Mouse (Mus musculus) kidney, adult 2 months (tissue): Measurements from ENCODE around the gene Kalrn. TPM values are rescaled to one million over a fixed set of nuclear protein-coding genes. Genes with fewer than 3 reads are reported as not detected.

ENCODE experiments used
- DNase-seq: peaks from one replicate; pipeline ENCODE4 v3.0.0; 2021
- H3K27ac ChIP-seq: fragments of 200-500 bp; 2 replicates; pipeline ENCODE4 v1.5.1; 2012; ENCODE audit warnings: low read depth, low read length, control low read depth, inconsistent platforms; ENCODE audit not compliant: insufficient read depth
- H3K27me3 ChIP-seq: fragments of 200-500 bp; replicated peaks from 2 replicates; pipeline ENCODE4 v1.6.1; 2012; ENCODE audit warnings: mild to moderate bottlenecking, moderate library complexity, low read length, inconsistent platforms; ENCODE audit not compliant: control insufficient read depth, insufficient read depth
- H3K36me3 ChIP-seq: fragments of 200-500 bp; 2 replicates; pipeline ENCODE4 v1.6.1; 2012; ENCODE audit warnings: mild to moderate bottlenecking, moderate library complexity, low read length, inconsistent platforms; ENCODE audit not compliant: control insufficient read depth, insufficient read depth
- H3K4me1 ChIP-seq: fragments of 200-500 bp; 2 replicates; pipeline ENCODE4 v1.6.1; 2011; ENCODE audit warnings: low read length; ENCODE audit not compliant: control insufficient read depth, insufficient read depth
- H3K4me3 ChIP-seq: fragments of 200-500 bp; 2 replicates; pipeline ENCODE4 v1.5.1; 2011; ENCODE audit warnings: mild to moderate bottlenecking, low read depth, low read length, control low read depth; ENCODE audit not compliant: insufficient read depth
- CTCF ChIP-seq: fragments of 200-500 bp; conservative IDR thresholded peaks from 2 replicates; pipeline ENCODE4 v1.5.1; 2011; ENCODE audit warnings: low read depth, mild to moderate bottlenecking, control low read depth, low read length, moderate library complexity, mixed read lengths; ENCODE audit not compliant: insufficient read depth, insufficient read length
- POLR2A ChIP-seq: fragments of 200-500 bp; IDR thresholded peaks from one replicate; pipeline ENCODE4 v1.6.1; 2011; ENCODE audit warnings: low read depth, low read length, control low read depth
- WGBS: fragments of 180-500 bp; shearing (Covaris S2); methylation state at CpG from one replicate; pipeline ENCODE4 v1.1.7; 2018; 5-methylcytosine and 5-hydroxymethylcytosine counted together
- polyA plus RNA-seq: library from polyadenylated mRNA; depleted of rRNA; stranded (reverse); fragments of >200 nt; gene quantifications from 2 replicates; pipeline ENCODE4 v1.2.3, GENCODE M21; 2012

Gene Kalrn
- polyA plus RNA-seq, 1 experiment = 8.6 TPM

- Histone ChIP-seq H3K4me3 (no peak overlapping the region), H3K27me3 (no peaks in the 10 kb centered on the region), H3K36me3 (no peaks in the 10 kb centered on the region), H3K4me1 (no peaks in the 10 kb centered on the region), H3K27ac (no peak overlapping the region)
- TF ChIP-seq CTCF (no peak), POLR2A (no peak)
- no peak for DNase-seq
- 77% methylated on average over 13 of the region's 13 CpGs for WGBS
These were observed 368.7 kb downstream of the Kalrn start for GRCm38 (mm10) chr16:34204527-34205139.

GRCm38 (mm10) chr16:34199543-34199942, 373.8 kb downstream of the Kalrn start:
- Histone ChIP-seq H3K36me3 (no peaks in the 10 kb centered on the region), H3K4me3 (no peak overlapping the region), H3K4me1 (no peaks in the 10 kb centered on the region), H3K27ac (no peak overlapping the region), H3K27me3 (no peaks in the 10 kb centered on the region)
- DNase-seq = no peak
- 80% methylated on average over 6 of the region's 6 CpGs for WGBS
- TF ChIP-seq CTCF = no peak
- no peak for TF ChIP-seq POLR2A

GRCm38 (mm10) chr16:34192959-34193842, 380.1 kb downstream of the Kalrn start:
- Histone ChIP-seq H3K4me1 (no peaks in the 10 kb centered on the region), H3K4me3 (no peak overlapping the region), H3K36me3 (no peaks in the 10 kb centered on the region), H3K27ac (no peak overlapping the region), H3K27me3 (no peaks in the 10 kb centered on the region)
- TF ChIP-seq POLR2A = no peak
- peak; percentile 84 for TF ChIP-seq CTCF
- whole genome bisulfite sequencing = 62% methylated on average over 10 of the region's 10 CpGs
- peak; percentile 57 for DNase-seq

- Histone ChIP-seq H3K4me1 (no peaks in the 10 kb centered on the region), H3K27me3 (no peaks in the 10 kb centered on the region), H3K4me3 (no peak overlapping the region), H3K36me3 (no peaks in the 10 kb centered on the region), H3K27ac (no peak overlapping the region)
- peak; percentile 22 for DNase-seq
- 74% methylated on average over 3 of the region's 3 CpGs for WGBS
- TF ChIP-seq POLR2A (no peak), CTCF (peak; percentile 54)
These were observed 388.6 kb downstream of the Kalrn start for GRCm38 (mm10) chr16:34184721-34185120.

DNA sequence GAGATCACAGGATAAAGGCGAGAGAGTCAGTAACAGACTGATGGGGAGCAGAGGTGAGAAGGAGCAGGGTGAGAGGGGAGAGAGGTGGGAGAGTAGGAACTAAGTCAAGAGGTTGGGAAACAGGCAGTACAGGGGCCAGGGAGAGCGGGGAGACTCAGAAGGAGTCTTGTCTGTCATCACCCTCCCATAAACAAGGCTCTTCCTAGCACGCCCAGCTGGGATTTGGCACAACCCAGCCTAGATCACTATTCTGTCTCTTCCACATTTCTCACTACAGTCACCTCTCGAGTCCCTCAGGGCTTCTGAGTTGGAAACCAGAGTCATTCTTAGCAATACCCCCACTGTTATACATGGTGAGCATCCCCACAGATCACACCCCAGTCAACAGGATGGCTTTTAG, 390.1 kb downstream of the Kalrn start:
- no peak for DNase-seq
- Histone ChIP-seq H3K27ac (no peak overlapping the region), H3K4me1 (no peaks in the 10 kb centered on the region), H3K4me3 (no peak overlapping the region), H3K36me3 (no peaks in the 10 kb centered on the region), H3K27me3 (no peaks in the 10 kb centered on the region)
- TF ChIP-seq CTCF = no peak
- TF ChIP-seq POLR2A = no peak
- WGBS = 86% methylated on average over 4 of the region's 4 CpGs

GRCm38 (mm10) chr16:34175625-34176024, 397.7 kb downstream of the Kalrn start:
- no peaks in the 10 kb centered on the region for H3K36me3 ChIP-seq
- TF ChIP-seq POLR2A (no peak), CTCF (no peak)
- WGBS = 86% methylated on average over 4 of the region's 4 CpGs

GRCm38 (mm10) chr16:34172572-34173181, 400.7 kb downstream of the Kalrn start:
- TF ChIP-seq CTCF (no peak), POLR2A (no peak)
- no peak overlapping the region for H3K27ac ChIP-seq
- WGBS = 94% methylated on average over 11 of the region's 11 CpGs
- H3K4me3 ChIP-seq = no peak overlapping the region
- H3K4me1 ChIP-seq = no peaks in the 10 kb centered on the region
- H3K36me3 ChIP-seq = no peaks in the 10 kb centered on the region
- no peak for DNase-seq
- H3K27me3 ChIP-seq = no peaks in the 10 kb centered on the region

More at GRCm38 (mm10) chr16:34175625-34176024, 397.7 kb downstream of the Kalrn start:
- H3K4me3 ChIP-seq = no peak overlapping the region
- DNase-seq = no peak
- H3K27ac ChIP-seq = no peak overlapping the region
- no peaks in the 10 kb centered on the region for H3K27me3 ChIP-seq
- H3K4me1 ChIP-seq = no peaks in the 10 kb centered on the region
